Mouse (Mus musculus) hematopoietic stem cell, adult 5-6 weeks (primary cell): ENCODE measurements around the gene Antxr2. TPM values are rescaled to one million over a fixed set of nuclear protein-coding genes. Genes with fewer than 3 reads are reported as not detected.

Source experiments
- ATAC-seq, 2 experiments: fragments of 125-278 bp in 1 of 2; replicated peaks in 1 of 2; 2 replicates each; pipeline ENCODE4 v1.8.0; 2016 to 2017; ENCODE audit warnings: inconsistent platforms in 2 of 2, mild to moderate bottlenecking in 2 of 2, moderate number of reproducible peaks in 2 of 2, low read depth in 1 of 2, moderate TSS enrichment in 1 of 2; ENCODE audit not compliant: low FRiP score in 2 of 2, poor library complexity in 2 of 2, severe bottlenecking in 2 of 2, insufficient read depth in 1 of 2, low TSS enrichment in 1 of 2
- total RNA-seq: library from RNA; stranded (forward); fragments of 172-1452, 232-1000 nt; gene quantifications from 2 replicates; pipeline ENCODE4 v1.2.3, GENCODE M21; 2017

Antxr2 gene
- total RNA-seq, 1 experiment from 2014 or later = 23.3 TPM

DNA sequence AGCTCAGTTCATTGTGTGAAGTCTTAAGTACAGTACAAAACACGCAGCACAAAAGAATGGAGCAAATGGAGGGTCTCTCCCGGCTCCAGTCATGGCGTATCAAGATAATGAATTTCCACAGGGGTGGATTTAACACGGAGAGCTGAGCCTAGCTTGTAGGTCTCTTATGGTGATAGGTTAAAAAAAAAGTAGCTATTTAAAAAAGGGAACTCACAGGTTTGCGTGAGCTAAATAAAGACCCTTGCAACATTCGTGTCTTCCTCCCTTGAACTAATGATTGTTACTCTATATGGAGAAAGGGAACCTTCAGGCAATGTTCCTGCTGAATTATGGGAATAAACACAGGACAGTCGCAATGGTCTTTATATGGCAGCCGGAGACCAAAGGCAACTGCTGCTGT is 150.7 kb downstream of the Antxr2 start:
- peak; percentile 66 to 68; a peak in 3 of 4 replicates for ATAC-seq

DNA sequence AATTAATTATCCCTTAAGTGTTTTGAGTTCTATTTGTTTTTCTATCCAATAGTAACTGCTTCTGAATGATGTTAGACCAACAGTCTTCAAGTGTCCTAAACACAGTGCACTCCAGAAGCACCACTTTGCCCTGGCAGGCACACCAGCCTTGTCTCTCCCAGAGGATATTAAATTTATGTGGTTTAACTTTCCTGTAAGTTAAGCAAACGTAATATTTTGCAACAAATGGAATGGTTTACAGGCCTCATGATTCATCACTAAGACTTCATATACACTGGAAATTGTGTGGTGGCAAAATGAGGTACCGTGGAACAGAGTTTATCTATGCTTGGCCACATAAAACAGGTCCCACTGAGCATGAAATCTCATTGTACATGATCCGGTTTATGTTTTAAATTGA is 152.0 kb downstream of the Antxr2 start:
- no peak for ATAC-seq

DNA sequence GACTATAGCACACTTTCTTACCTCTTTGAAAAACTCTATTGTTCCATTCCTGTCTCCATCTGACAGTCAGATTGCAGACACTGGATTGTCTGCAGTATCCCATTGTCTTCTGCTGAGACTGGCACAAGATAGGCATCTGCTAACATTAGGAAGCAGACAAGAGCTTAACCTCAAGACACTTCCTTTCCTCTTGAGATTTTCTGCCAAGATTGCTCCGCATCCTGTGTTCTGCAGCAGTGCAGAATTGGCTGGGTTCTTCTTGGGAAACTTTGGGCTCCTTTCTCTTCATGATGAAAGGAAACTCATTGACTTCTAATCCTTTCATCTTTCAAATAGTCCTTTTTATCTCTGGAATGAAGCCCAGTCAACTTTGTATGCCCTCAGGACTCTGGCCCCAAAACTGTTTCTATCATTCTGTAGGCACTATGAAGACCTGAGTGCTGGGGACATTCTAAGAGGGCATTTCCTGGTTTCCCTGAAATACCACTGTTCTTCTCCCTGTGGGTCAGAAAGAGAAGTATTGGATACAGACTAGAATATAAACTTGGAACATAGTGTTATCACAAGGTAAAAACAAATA is 152.5 kb downstream of the Antxr2 start:
- ATAC-seq = no peak

DNA sequence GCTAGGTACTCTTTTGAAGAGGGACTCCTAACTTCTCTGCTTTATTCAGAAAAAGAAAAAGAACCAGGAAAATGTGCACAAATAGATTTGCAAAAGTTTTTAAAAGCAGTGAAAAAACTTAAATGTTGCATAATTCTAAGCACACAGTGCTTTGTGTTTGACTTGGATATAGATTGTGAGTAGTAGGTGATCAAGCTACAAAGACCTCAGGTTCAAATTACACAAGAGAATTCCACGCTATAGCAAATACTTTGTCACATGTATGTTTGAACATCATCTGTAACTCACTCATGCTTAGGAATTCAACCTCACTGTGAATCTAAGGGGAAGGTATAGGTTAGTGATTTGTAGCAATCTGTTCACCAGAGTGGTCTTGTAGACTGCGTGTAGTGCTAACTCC is 153.9 kb downstream of the Antxr2 start:
- no peak for ATAC-seq

DNA sequence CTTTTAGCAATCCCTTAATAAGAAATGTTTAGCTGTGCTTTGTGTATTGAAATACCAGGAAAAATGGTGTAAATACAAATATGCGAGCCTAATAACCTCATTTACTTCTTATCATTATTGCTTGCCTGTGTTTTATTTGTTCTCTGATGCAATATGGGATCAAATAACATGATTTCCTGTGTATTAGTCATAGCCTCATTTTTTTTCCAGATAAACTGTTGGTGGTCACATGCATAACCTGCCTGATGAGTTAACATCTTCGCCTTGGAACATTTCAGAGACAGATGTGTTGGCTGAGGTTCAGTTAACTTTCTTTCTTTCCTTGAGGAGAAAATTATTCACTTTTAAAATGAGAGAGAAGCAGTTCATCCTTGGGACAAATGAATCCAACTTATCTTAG is 162.9 kb downstream of the Antxr2 start:
- ATAC-seq = no peak

DNA sequence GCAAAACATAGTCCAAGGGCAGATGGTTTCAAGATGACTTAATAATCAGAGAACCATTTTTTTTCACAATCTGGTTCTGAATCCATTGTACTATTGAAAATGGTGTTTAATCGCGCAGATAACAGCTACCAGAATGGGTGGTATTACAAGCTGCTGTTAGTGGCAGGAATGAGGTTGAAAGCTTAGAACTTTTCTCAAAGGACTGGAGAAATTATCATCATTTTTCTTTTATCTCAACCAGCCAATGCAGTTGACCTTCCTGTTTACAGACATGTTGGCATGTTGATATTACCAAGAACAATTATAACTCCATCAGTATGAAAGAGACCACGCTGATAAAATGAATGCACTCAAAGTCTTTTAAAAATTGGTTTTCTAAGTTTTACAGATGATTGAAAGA is 163.9 kb downstream of the Antxr2 start:
- ATAC-seq = no peak

DNA sequence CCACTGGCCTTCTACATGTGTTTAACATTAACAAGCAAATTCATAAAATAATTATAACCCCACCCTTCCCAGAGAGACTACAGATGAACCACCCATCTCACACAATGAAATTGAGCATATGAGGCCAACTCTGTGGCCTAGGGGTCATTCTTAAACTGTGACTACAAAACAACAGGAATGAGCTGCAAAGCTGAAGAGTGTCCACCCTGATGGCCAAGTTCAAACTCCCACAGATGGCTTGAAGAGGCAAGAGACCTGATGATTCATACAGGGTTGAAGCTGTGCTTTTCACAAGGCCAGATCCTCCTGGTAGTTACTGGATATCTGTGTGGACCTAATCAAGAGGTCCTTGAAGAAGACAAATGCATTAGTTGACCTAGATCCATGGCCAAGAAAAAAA is 173.7 kb downstream of the Antxr2 start:
- no peak for ATAC-seq

DNA sequence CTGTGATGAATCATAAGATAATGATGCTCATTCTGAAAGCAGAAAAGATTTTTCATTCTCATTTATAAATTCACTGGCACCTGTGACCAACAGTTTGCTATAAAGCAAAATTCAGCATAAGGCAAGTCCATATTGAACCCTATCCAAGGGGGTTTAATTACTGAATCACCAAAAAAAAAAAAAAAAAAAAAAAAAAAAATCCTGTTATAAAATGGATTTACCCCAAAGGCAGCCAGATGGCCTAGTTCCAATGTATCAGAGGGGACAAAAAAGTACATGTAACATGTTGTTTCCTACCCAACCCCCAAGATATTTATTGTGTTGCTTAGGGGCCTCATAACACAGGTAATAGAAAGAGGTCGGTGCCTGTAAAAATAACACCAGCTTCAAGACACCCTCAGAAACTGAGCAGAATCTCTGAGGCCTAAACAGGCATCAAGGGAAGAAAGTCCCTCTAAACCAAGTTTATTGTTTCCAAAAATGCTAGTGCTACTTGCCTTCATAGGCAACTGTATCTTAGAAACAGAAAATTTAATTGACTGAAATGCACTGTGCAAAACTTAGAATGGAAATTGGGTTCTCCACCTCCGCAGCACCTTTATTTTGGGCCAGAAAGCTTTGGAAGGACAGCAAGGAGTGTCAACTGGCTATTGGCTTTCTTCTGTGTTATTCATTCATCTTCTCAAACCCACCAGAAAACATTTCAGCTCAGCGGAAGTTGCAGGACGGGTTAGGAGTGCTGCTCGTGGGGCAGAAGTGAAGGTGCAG is 178.7 kb downstream of the Antxr2 start:
- no peak for ATAC-seq

DNA sequence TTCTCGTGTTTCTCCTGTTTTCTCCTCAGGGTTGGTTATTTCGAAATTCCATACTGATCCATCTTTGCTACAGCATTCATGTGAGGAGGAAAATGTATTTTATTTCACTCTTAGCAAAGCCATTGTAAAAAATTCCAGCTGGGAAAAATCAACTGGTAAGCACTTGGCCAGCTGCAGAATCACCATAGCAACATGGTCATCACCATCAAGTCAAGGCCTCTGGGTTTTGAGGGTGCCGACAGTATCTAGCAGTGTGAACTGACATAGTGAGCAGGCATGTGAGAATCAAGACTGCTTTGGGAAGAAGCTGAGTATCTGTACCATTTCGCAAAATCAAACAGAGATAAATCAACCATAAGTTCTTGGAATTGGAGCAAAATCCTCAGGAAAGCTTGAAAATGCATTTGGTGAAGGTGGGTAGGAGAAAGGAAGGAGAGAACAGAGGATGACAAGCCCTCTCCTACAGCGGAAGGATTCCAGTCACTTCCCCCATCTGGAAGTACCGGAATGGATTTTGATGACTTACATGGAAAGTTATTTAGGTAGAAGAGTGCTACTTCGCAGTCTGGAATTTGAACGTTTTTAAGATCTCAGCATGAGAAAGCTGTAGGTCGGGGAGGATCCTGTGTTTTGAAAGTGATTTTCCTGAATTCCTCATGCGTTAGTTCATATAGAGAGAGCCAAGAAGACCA is 183.5 kb downstream of the Antxr2 start:
- no peak for ATAC-seq

DNA sequence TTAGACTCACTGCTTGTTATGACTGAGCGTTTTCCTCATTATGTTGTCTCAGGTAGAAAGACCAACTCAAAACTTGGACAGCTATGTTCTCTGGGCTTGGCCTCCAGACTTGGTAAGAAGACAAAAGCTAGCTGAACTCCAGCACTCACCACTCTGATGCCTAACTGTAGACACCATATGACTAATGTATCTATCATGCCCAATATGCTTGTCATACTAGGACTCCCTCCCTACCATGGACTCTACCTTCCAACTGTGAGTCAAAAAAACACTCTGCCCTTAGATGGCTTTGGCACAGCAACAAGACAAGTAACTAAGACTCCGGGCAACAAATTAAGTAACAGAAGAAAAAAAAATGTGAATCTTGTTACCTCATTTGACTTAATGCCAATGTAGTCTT is 184.3 kb downstream of the Antxr2 start:
- ATAC-seq = no peak

DNA sequence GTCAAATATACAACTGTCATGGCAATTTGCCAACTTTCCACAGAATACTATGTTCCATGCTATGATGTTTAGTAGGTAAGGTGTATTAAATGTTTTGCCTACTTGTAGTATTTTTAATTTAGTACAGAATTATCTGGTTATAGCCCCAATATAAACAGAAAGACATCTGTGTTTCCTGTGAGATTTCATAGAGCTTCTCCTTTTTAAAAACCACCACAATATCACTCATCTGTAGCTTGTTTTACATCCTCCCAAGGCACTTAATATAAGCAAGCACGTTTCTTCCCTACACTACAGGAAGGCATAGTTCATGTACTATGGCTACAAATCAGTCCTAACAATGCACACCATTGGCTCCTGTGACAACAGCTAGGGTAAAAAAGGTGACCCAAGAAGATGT is 188.8 kb downstream of the Antxr2 start:
- ATAC-seq = peak; percentile 68 to 79

DNA sequence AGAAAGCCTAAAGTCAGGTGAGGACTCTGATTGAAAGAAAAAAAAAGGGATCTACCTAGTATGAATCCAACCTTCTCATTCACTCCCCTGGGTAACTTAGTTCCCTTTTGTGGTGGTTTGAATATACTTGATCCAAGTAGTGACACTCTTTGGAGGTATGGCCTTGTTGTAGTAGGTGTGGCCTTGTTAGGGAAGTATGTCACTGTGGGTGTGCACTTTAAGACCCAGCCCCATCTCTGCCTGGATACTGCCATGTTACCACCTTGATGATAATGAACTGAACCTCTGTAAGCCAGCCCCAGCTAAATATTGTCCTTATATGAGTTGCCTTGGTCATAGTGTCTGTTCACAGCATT is 190.9 kb downstream of the Antxr2 start:
- 0 out of 4 replicates have a peak, but pooled peaks of 1 of the 2 experiments have one; percentile 5 for ATAC-seq

DNA sequence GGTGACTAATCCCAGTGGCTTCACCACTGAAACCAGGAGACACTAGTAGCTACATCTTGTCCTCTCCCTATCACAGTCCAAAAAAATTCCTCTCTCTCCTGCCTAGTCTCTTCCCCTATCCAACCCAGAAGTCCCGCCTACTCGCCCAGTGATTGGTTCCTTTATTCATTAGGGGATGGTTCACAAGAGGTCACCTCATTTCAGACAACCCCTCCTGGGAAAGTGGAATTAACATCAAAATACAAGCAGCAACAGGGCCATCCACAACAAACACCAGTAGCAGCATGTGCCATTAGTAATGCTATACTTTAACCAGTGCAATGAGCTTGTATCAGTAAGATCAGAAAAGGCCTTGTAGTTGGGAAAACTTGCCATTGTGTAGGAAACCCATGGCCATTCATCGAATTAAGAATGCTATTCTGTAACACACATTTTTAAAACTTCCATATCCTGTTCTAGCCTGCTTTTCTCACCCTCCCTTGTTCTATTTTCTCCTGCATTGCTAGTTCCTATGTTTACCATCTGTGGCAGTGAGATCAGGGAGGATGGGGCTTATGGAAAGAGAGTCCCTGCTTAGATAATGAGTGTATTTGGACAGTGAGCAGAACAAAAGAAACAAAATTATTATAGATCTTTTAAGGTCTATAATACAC is 191.4 kb downstream of the Antxr2 start:
- no peak for ATAC-seq

DNA sequence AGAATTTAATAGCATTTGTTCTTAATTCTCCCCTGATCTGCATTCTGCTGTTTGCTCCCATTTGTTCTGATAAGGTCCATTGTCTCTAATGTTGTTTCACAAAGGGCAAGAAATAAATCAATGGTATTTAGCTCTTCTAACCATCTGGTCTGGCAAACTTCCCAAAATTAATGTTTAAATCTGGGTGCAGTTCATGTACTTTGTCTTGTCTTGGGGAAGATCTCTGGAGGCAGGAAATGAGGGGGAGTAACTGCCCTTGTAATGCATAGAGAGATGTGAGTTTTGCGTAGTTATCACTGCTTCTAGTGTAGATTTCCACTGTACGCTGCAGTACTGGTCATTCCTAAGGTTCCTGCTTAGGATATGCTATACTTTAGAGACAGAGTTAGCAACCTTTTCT is 193.5 kb downstream of the Antxr2 start:
- no peak for ATAC-seq

DNA sequence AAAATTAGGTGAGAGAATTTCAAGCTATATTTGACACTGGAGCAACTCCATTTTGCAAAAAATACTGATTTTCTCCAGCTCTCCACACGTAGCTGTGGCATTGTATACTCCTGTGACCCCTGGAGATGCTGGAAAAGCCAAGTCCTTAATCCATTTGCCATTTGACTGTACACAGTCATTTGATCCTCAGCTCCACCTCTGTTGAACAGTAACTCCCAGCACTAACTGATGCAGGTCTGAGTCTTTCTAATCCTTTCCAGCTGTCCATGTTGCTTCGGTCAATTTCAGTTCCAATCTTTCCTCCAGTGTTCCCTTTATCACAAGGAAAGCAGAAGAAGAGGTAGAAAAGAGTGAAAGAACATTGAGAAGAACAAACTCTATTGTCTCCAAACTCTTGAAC is 195.4 kb downstream of the Antxr2 start:
- no peak for ATAC-seq

DNA sequence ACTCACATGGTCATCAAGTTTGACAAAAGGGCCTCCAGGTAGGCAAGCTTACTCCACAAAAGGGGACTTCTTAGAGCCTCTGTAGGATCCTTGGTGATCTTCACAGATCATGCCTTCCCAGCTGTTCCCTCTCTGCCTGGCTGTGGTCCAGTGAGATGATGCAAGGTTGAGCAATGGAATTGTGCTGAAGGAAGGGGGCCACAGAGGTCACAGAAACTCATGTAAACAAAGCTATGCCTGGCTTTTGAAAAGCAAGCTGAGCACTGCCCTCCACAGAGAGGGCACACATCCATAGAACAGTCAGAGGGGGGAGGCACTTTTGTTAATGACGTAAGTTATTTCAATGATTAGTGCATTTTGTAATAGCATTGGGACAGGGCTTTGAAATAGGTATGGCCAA is 196.1 kb downstream of the Antxr2 start:
- ATAC-seq = no peak
